Mouse (Mus musculus) liver, adult 2 months (tissue): ENCODE measurements at regions not wholly inside any gene's neighbourhood (a gene's known extent, or its start where the extent isn't known, plus 50 kb on each side); places are given as distances from the start of the nearest gene placed in this dataset.
A peak's percentile ranks its signal among the peaks of the same experiment; 100 is the strongest.

Experiments
- DNase-seq: peaks from one replicate; pipeline ENCODE4 v3.0.0-alpha.2; 2011; ENCODE audit warnings: low read depth, low spot score; ENCODE audit errors: extremely low read depth
- H3K27ac ChIP-seq: fragments of 200-500 bp; replicated peaks from 2 replicates; pipeline ENCODE4 v1.5.1; 2012; ENCODE audit warnings: low read depth, mild to moderate bottlenecking, control low read depth, inconsistent platforms, low read length; ENCODE audit not compliant: insufficient read depth
- H3K27me3 ChIP-seq: fragments of 200-500 bp; 2 replicates; pipeline ENCODE4 v1.6.1; 2012; ENCODE audit warnings: mild to moderate bottlenecking, moderate library complexity, low read length, inconsistent platforms; ENCODE audit not compliant: control insufficient read depth, insufficient read depth
- H3K36me3 ChIP-seq: fragments of 200-500 bp; 2 replicates; pipeline ENCODE4 v1.6.1; 2012; ENCODE audit warnings: low read length, inconsistent platforms; ENCODE audit not compliant: control insufficient read depth, insufficient read depth
- H3K4me1 ChIP-seq: fragments of 200-500 bp; 2 replicates; pipeline ENCODE4 v1.6.1; 2011; ENCODE audit warnings: low read length; ENCODE audit not compliant: control insufficient read depth, insufficient read depth
- H3K4me3 ChIP-seq: fragments of 200-500 bp; 2 replicates; pipeline ENCODE4 v1.5.1; 2011; ENCODE audit warnings: low read depth, mild to moderate bottlenecking, control low read depth, low read length, moderate library complexity; ENCODE audit not compliant: insufficient read depth
- H3K79me2 ChIP-seq: fragments of 200-500 bp; 2 replicates; pipeline ENCODE4 v1.6.1; 2012; ENCODE audit warnings: inconsistent platforms, mild to moderate bottlenecking, low read length, moderate library complexity; ENCODE audit not compliant: control insufficient read depth, insufficient read depth
- H3K9ac ChIP-seq: fragments of 200-500 bp; 2 replicates; pipeline ENCODE4 v1.6.1; 2012; ENCODE audit warnings: low read depth, mild to moderate bottlenecking, control low read depth, inconsistent platforms, low read length
- CTCF ChIP-seq: fragments of 200-500 bp; IDR thresholded peaks from 2 replicates; pipeline ENCODE4 v1.5.1; 2011; ENCODE audit warnings: low read depth, low read length, control low read depth
- POLR2A ChIP-seq: fragments of 200-500 bp; IDR thresholded peaks from 2 replicates; pipeline ENCODE4 v1.6.1; 2011; ENCODE audit warnings: low read length, control low read depth; ENCODE audit not compliant: insufficient read depth; ENCODE audit errors: extremely low read depth
- WGBS: fragments of 180-500 bp; shearing (Covaris S2); methylation state at CpG from one replicate; pipeline ENCODE4 v1.1.7; 2018; 5-methylcytosine and 5-hydroxymethylcytosine counted together

DNA sequence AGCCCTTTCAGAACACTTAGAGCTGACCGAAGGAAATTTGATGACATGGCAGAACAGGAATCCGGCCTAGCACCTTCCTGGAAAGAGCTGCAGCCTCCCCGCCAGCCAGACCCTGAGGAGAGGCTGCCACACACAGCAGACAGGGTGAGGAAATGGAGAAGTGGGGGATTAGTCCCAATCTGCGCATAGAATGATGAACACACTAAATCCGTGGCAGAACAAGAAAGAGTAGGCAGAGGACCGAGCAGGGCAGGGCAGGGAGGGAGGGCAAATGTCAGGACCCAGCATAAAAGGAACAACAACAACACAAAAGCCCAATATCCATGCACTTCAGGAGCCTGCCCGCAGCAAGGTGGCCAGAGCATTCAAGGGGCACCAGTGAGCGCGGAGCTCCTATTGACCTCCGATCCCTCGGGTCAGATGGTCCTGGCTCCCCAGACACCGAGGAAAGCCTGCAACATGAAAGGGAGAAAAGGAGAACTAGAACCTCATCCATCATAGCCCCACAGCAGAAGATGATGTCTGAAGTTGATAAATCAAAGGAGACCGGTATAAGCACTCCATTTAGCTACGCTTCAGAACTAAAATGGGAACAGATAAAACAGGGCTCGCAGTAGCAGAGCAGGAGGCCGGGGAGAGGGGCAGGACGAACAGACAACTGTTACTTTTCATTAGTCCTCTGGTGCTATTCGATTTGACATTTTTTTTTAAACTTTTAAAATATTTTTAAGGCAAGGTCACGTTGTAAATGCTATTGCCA is 136.3 kb upstream of the Pkdcc start:
- H3K27ac ChIP-seq = no peak overlapping the region
- H3K4me3 ChIP-seq = no peak overlapping the region
- TF ChIP-seq CTCF = no peak
- no peak for TF ChIP-seq POLR2A
- H3K27me3 ChIP-seq = no peaks in the 10 kb centered on the region
- DNase-seq = no peak
- H3K4me1 ChIP-seq = no peaks in the 10 kb centered on the region
- no peaks in the 10 kb centered on the region for H3K79me2 ChIP-seq
- 73% methylated on average over 19 of the region's 19 CpGs for WGBS
- no peak overlapping the region for H3K9ac ChIP-seq
- H3K36me3 ChIP-seq = no peaks in the 10 kb centered on the region

DNA sequence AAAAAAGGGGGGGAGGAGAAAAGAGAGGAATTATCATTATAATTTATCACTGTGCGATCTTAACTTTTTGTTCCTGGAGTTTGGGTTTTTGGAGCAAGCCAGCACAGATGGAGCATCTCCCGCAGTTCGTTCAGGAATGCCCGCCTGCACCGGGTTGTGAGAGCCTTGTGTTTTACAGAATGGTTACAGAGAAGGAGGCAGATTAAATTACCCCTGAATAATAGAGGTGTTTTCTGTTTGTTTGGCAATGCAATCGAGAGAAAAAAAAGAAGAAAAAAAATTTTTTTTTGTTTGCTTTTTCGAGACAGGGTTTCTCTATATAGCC is 135.8 kb upstream of the Pkdcc start:
- DNase-seq = no peak
- no peak overlapping the region for H3K4me3 ChIP-seq
- H3K36me3 ChIP-seq = no peaks in the 10 kb centered on the region
- no peaks in the 10 kb centered on the region for H3K79me2 ChIP-seq
- WGBS = 99% methylated on average over 7 of the region's 7 CpGs
- no peak overlapping the region for H3K27ac ChIP-seq
- H3K9ac ChIP-seq = no peak overlapping the region
- no peaks in the 10 kb centered on the region for H3K27me3 ChIP-seq
- TF ChIP-seq CTCF (no peak), POLR2A (no peak)
- H3K4me1 ChIP-seq = no peaks in the 10 kb centered on the region

DNA sequence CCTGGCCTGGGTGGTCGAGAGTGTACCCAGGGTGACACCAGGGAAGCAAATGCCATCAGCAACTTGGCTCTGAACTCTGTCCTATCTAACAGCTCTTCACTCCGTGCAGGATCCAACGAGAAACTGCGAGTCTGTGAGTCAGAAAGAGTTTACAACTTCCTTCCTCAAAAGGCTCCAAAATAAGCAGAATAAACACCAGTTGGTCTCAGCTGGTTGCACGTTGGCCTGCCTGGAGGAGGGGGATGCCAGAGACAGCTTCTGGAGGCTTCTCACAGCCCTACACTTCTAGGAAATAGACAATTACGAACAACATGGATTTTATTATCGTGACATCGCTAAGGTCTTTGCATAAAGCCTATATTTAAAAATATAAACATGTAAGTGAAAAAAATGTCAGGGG is 133.4 kb upstream of the Pkdcc start:
- no peaks in the 10 kb centered on the region for H3K27me3 ChIP-seq
- no peaks in the 10 kb centered on the region for H3K4me1 ChIP-seq
- H3K79me2 ChIP-seq = no peaks in the 10 kb centered on the region
- no peak overlapping the region for H3K9ac ChIP-seq
- no peaks in the 10 kb centered on the region for H3K36me3 ChIP-seq
- TF ChIP-seq CTCF = no peak
- no peak for TF ChIP-seq POLR2A
- H3K4me3 ChIP-seq = no peak overlapping the region
- no peak overlapping the region for H3K27ac ChIP-seq
- 57% methylated on average over 8 of the region's 8 CpGs for WGBS
- DNase-seq = no peak

DNA sequence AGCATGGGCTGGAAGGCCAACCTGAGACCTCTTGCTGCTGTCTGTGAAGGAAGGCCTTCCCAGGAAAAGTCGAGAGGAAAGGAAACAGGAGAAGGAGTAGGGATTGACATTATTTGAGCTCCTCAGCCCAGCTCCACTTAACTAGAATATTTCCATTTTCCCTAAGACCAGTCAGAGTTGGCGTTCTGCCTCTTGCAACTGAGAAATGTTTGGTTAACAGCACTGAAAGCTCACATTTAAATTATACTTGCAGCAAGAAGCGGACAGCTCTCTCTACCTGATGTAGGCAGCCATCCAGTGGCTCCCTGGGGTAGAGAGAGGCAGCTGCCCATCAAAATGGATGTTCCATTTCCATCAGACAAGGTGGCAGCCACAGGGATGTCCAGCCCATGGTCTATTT is 131.6 kb upstream of the Pkdcc start:
- 79% methylated on average over 3 of the region's 3 CpGs for WGBS
- Histone ChIP-seq H3K79me2 (no peaks in the 10 kb centered on the region), H3K4me1 (no peaks in the 10 kb centered on the region), H3K27ac (no peak overlapping the region), H3K36me3 (no peaks in the 10 kb centered on the region), H3K9ac (no peak overlapping the region), H3K4me3 (no peak overlapping the region), H3K27me3 (no peaks in the 10 kb centered on the region)
- DNase-seq = no peak
- TF ChIP-seq POLR2A (no peak), CTCF (no peak)

DNA sequence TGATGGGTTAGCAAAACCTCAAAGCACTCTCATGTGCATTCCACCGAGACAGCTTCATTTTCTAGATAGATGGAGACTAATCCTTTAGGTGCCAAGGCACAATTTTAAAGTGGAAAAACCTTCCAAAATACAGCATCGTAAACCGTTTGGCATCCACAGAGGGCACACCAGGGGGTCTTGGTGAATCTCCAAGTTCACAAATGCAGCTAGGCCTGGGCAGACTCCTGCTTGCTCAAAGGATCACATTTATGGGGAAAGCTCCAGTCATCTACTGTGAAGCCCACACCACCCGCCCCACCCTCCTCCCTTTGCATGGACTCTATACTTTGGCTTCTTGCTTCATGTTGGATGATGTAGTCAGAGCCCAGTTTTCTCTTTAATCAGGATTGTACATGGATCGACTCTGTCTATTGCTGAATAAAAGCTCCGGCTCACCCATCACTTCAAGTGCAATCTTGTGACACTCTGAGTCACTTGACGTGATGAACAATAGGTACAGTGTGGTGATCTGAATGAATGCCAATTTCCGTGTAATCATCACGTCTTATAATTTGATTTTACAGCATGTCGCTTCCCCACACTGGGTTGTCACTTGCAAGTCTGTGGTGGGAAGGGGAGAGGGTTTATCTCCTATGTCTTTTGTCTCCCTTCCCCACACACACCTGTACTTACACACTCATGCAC is 129.2 kb upstream of the Pkdcc start:
- no peaks in the 10 kb centered on the region for H3K36me3 ChIP-seq
- no peak overlapping the region for H3K9ac ChIP-seq
- no peak for DNase-seq
- no peak for TF ChIP-seq CTCF
- no peak for TF ChIP-seq POLR2A
- no peaks in the 10 kb centered on the region for H3K27me3 ChIP-seq
- H3K79me2 ChIP-seq = no peaks in the 10 kb centered on the region
- no peak overlapping the region for H3K4me3 ChIP-seq
- WGBS = 95% methylated on average over 10 of the region's 10 CpGs
- H3K27ac ChIP-seq = no peak overlapping the region
- peaks cover 6% of the 10 kb centered on the region for H3K4me1 ChIP-seq

DNA sequence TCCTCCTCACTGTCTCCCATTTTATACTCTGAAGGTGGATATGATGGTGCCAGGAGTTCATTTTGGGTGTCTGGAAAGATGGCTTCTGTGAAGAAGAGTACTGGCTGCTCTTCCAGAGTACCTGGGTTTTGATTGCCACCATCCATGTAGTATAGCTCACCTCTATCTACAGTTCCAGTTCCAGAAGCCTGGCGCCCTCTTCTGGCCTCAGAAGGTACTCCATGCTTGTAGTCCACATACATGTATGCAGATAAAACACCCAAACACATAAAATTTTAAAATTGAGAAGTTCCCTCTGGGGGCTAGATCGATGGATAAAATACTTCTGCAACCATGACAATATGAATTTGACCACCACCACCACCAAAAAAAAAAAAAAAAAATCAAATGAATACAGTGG is 128.4 kb upstream of the Pkdcc start:
- peaks cover 6% of the 10 kb centered on the region for H3K4me1 ChIP-seq
- 86% methylated on average over 2 of the region's 2 CpGs for WGBS
- no peaks in the 10 kb centered on the region for H3K79me2 ChIP-seq
- DNase-seq = no peak
- H3K9ac ChIP-seq = no peak overlapping the region
- TF ChIP-seq CTCF (peak; percentile 25; the same call in 1 of the 2 replicates), POLR2A (no peak)
- no peaks in the 10 kb centered on the region for H3K36me3 ChIP-seq
- H3K4me3 ChIP-seq = no peak overlapping the region
- no peak overlapping the region for H3K27ac ChIP-seq
- H3K27me3 ChIP-seq = no peaks in the 10 kb centered on the region
